Mouse (Mus musculus): Measurements from ENCODE around the gene Cd3eap. TPM values are rescaled to one million over a fixed set of nuclear protein-coding genes. Genes with fewer than 3 reads are reported as not detected.

The Cd3eap gene
- polyA plus RNA-seq (2015; fragmentation: Nextera tagmentation; extraction: Ambion mirVana) = 7.7 and 7.8 TPM in 2 replicates

GRCm38 (mm10) chr7:19359299-19359891 is at the start of gene Cd3eap, which contains the start of gene Ppp1r13l:
Gene Cd3eap (minus strand): TSS chr7:19359483.
Gene Ppp1r13l (plus strand): TSS chr7:19359749.
- 0% methylated on average over 30 of the region's 31 CpGs for WGBS (ENCODE audit: insufficient replicate concordance)
- Histone ChIP-seq H3K9ac (replicated peaks) (peak within 1 kb of the TSS; percentile 63), H3K4me3 (ENCODE audit: low read depth, low read length) (peak within 1 kb of the TSS; percentile 65), H3K36me3 (replicated peaks; ENCODE audit: insufficient read depth, low read length) (peaks cover 16% of the 10 kb centered on the region), H3K9me3 (ENCODE audit: low read length) (no peaks in the 10 kb centered on the region), H3K4me2 (ENCODE audit: low read depth, low read length) (peak within 1 kb of the TSS; percentile 99), H3K27ac (ENCODE audit: low read depth) (peak within 1 kb of the TSS; percentile 67), H3K4me1 (ENCODE audit: insufficient read depth) (peaks cover 46% of the 10 kb centered on the region), H3K27me3 (ENCODE audit: insufficient read depth, low read length) (no peaks in the 10 kb centered on the region)
- DNase-seq (peak; percentile 88), ATAC-seq (peak; percentile 70)
- no peak for TF ChIP-seq CTCF (IDR thresholded peaks at IDR 0.05; ENCODE audit: low read depth)
- peak; percentile 82 for TF ChIP-seq EP300 (IDR thresholded peaks at IDR 0.05; ENCODE audit: low read depth)

GRCm38 (mm10) chr7:19405417-19405816 is 46.1 kb upstream of the Cd3eap start:
- 4% methylated on average over 19 of the region's 19 CpGs for WGBS (ENCODE audit: insufficient replicate concordance)

GRCm38 (mm10) chr7:19404476-19404875 is 45.2 kb upstream of the Cd3eap start, which contains the start of gene Ckm:
Gene Ckm (plus strand): TSS chr7:19404776.
- Histone ChIP-seq H3K36me3 (replicated peaks; ENCODE audit: insufficient read depth, low read length) (no peaks in the 10 kb centered on the region), H3K4me1 (ENCODE audit: insufficient read depth) (peaks cover 10% of the 10 kb centered on the region; the same call in 1 of the 2 replicates), H3K9ac (replicated peaks) (0 out of 2 replicates have a peak within 1 kb of the TSS, but pooled peaks have one; percentile 16), H3K4me3 (ENCODE audit: low read depth, low read length) (peak within 1 kb of the TSS; percentile 60), H3K27ac (ENCODE audit: low read depth) (no peak within 1 kb of the TSS), H3K4me2 (ENCODE audit: low read depth, low read length) (peak within 1 kb of the TSS; percentile 93), H3K9me3 (ENCODE audit: low read length) (peaks cover 6% of the 10 kb centered on the region; the same call in 1 of the 2 replicates), H3K27me3 (ENCODE audit: insufficient read depth, low read length) (peaks cover 30% of the 10 kb centered on the region)
- 47% methylated on average over 7 of the region's 7 CpGs for WGBS (ENCODE audit: insufficient replicate concordance)
- TF ChIP-seq EP300 (IDR thresholded peaks at IDR 0.05; ENCODE audit: low read depth) (no peak), CTCF (IDR thresholded peaks at IDR 0.05; ENCODE audit: low read depth) (no peak)
- DNase-seq = no peak
- ATAC-seq = no peak

More at GRCm38 (mm10) chr7:19405417-19405816, 46.1 kb upstream of the Cd3eap start:
- DNase-seq (peak; percentile 90), ATAC-seq (peak; percentile 78)
- TF ChIP-seq CTCF (IDR thresholded peaks at IDR 0.05; ENCODE audit: low read depth) (peak; percentile 97), EP300 (IDR thresholded peaks at IDR 0.05; ENCODE audit: low read depth) (no peak)
- Histone ChIP-seq H3K4me3 (ENCODE audit: low read depth, low read length) (no peak overlapping the region), H3K9me3 (ENCODE audit: low read length) (peaks cover 6% of the 10 kb centered on the region; the same call in 1 of the 2 replicates), H3K27ac (ENCODE audit: low read depth) (no peak overlapping the region), H3K27me3 (ENCODE audit: insufficient read depth, low read length) (peaks cover 30% of the 10 kb centered on the region), H3K4me1 (ENCODE audit: insufficient read depth) (peaks cover 7% of the 10 kb centered on the region; the same call in 1 of the 2 replicates), H3K9ac (replicated peaks) (no peak overlapping the region), H3K36me3 (replicated peaks; ENCODE audit: insufficient read depth, low read length) (no peaks in the 10 kb centered on the region), H3K4me2 (ENCODE audit: low read depth, low read length) (peak overlapping the region; percentile 27; the same call in 1 of the 2 replicates)

- H3K4me2 ChIP-seq (ENCODE audit: low read depth, low read length) = peak within 1 kb of the TSS; percentile 93
- DNase-seq (peak; percentile 83), ATAC-seq (peak; percentile 76)
- peaks cover 6% of the 10 kb centered on the region; the same call in 1 of the 2 replicates for H3K9me3 ChIP-seq (ENCODE audit: low read length)
- 0 out of 2 replicates have a peak within 1 kb of the TSS, but pooled peaks have one; percentile 16 for H3K9ac ChIP-seq (replicated peaks)
- no peaks in the 10 kb centered on the region for H3K36me3 ChIP-seq (replicated peaks; ENCODE audit: insufficient read depth, low read length)
- H3K27ac ChIP-seq (ENCODE audit: low read depth) = no peak within 1 kb of the TSS
- WGBS (ENCODE audit: insufficient replicate concordance) = under 1% methylated on average over 60 of the region's 62 CpGs
- no peak for TF ChIP-seq CTCF (IDR thresholded peaks at IDR 0.05; ENCODE audit: low read depth)
- peak within 1 kb of the TSS; percentile 60 for H3K4me3 ChIP-seq (ENCODE audit: low read depth, low read length)
- H3K27me3 ChIP-seq (ENCODE audit: insufficient read depth, low read length) = peaks cover 30% of the 10 kb centered on the region
- peaks cover 13% of the 10 kb centered on the region; the same call in 1 of the 2 replicates for H3K4me1 ChIP-seq (ENCODE audit: insufficient read depth)
These were observed 44.5 kb upstream of the Cd3eap start, which contains the start of gene Klc3 for GRCm38 (mm10) chr7:19403731-19404296. Gene Klc3 (minus strand): TSS chr7:19404104.

- no peak overlapping the region for H3K4me2 ChIP-seq (ENCODE audit: low read depth, low read length)
- 80% methylated on average over 9 of the region's 9 CpGs for WGBS (ENCODE audit: insufficient replicate concordance)
- H3K4me1 ChIP-seq (ENCODE audit: insufficient read depth) = peaks cover 13% of the 10 kb centered on the region; the same call in 1 of the 2 replicates
- H3K36me3 ChIP-seq (replicated peaks; ENCODE audit: insufficient read depth, low read length) = no peaks in the 10 kb centered on the region
- H3K27me3 ChIP-seq (ENCODE audit: insufficient read depth, low read length) = peaks cover 30% of the 10 kb centered on the region
- no peak overlapping the region for H3K27ac ChIP-seq (ENCODE audit: low read depth)
- H3K9ac ChIP-seq (replicated peaks) = no peak overlapping the region
- DNase-seq = no peak
- ATAC-seq = no peak
- H3K4me3 ChIP-seq (ENCODE audit: low read depth, low read length) = no peak overlapping the region
- no peak for TF ChIP-seq EP300 (IDR thresholded peaks at IDR 0.05; ENCODE audit: low read depth)
- no peak for TF ChIP-seq CTCF (IDR thresholded peaks at IDR 0.05; ENCODE audit: low read depth)
- H3K9me3 ChIP-seq (ENCODE audit: low read length) = peaks cover 6% of the 10 kb centered on the region; the same call in 1 of the 2 replicates
These were observed 43.3 kb upstream of the Cd3eap start for GRCm38 (mm10) chr7:19402535-19403112.

GRCm38 (mm10) chr7:19400946-19401345 is 41.7 kb upstream of the Cd3eap start:
- Histone ChIP-seq H3K27me3 (ENCODE audit: insufficient read depth, low read length) (peaks cover 30% of the 10 kb centered on the region), H3K27ac (ENCODE audit: low read depth) (no peak overlapping the region)
- 76% methylated on average over 4 of the region's 4 CpGs for WGBS (ENCODE audit: insufficient replicate concordance)

More at GRCm38 (mm10) chr7:19400946-19401345, 41.7 kb upstream of the Cd3eap start:
- TF ChIP-seq EP300 (IDR thresholded peaks at IDR 0.05; ENCODE audit: low read depth) (no peak), CTCF (IDR thresholded peaks at IDR 0.05; ENCODE audit: low read depth) (peak; percentile 32; the same call in 1 of the 2 replicates)
- Histone ChIP-seq H3K9ac (replicated peaks) (no peak overlapping the region), H3K36me3 (replicated peaks; ENCODE audit: insufficient read depth, low read length) (no peaks in the 10 kb centered on the region), H3K4me1 (ENCODE audit: insufficient read depth) (peaks cover 13% of the 10 kb centered on the region; the same call in 1 of the 2 replicates), H3K4me2 (ENCODE audit: low read depth, low read length) (no peak overlapping the region), H3K9me3 (ENCODE audit: low read length) (peaks cover 6% of the 10 kb centered on the region; the same call in 1 of the 2 replicates), H3K4me3 (ENCODE audit: low read depth, low read length) (no peak overlapping the region)
- no peak for DNase-seq
- ATAC-seq = no peak
